Mouse (Mus musculus): ENCODE measurements around the gene 1700018B08Rik.

- TF ChIP-seq REST (IDR thresholded peaks at IDR 0.05; ENCODE audit: insufficient read depth, insufficient read length) (no peak), USF1 (IDR thresholded peaks at IDR 0.05; ENCODE audit: low read depth) (no peak), POLR2A (IDR thresholded peaks at IDR 0.05; ENCODE audit: insufficient read length, low read depth) (no peak), TCF3 (IDR thresholded peaks at IDR 0.05; ENCODE audit: insufficient read length, low read depth) (no peak), E2F4 (IDR thresholded peaks at IDR 0.05; ENCODE audit: insufficient read depth) (no peak), MAX (IDR thresholded peaks at IDR 0.05; ENCODE audit: low read depth) (no peak)
Observed at GRCm38 (mm10) chr8:121568321-121568720, 24.2 kb upstream of the 1700018B08Rik start.
